Mouse (Mus musculus): ENCODE data around the gene Olfr819. TPM values are rescaled to one million over a fixed set of nuclear protein-coding genes. Genes with fewer than 3 reads are reported as not detected.

The Olfr819 gene
- not detected for polyA plus RNA-seq (2015; fragmentation: Illumina TruSeq; extraction: RNeasy Lipid Tissue Mini Kit (QIAGEN cat#74804); ENCODE audit: low read depth, low replicate concordance)

GRCm38 (mm10) chr10:129967166-129967565 lies at the start of gene Olfr819:
Gene Olfr819 (minus strand): TSS chr10:129967266.

GRCm38 (mm10) chr10:130012321-130012720 lies 45.3 kb upstream of the Olfr819 start, which contains the start of gene Olfr820:
Gene Olfr820 (plus strand): TSS chr10:130012621.

GRCm38 (mm10) chr10:129984962-129985361 lies 17.9 kb upstream of the Olfr819 start, which contains the start of gene Gm10310:
Gene Gm10310 (minus strand): TSS chr10:129985062.

GRCm38 (mm10) chr10:129976040-129976439 lies 9.0 kb upstream of the Olfr819 start, which contains the start of gene Olfr247:
Gene Olfr247 (minus strand): TSS chr10:129976140.

GRCm38 (mm10) chr10:129949000-129949399 lies 18.1 kb downstream of the Olfr819 start, which contains the start of gene Olfr818:
Gene Olfr818 (minus strand): TSS chr10:129949100.

GRCm38 (mm10) chr10:129915497-129915896 lies 51.6 kb downstream of the Olfr819 start, which contains the start of gene Olfr816:
Gene Olfr816 (minus strand): TSS chr10:129915597.

Other genes with a start within 250 kb of the Olfr819 start
- gene Olfr805, start 237.9 kb downstream of the Olfr819 start, polyA plus RNA-seq (2015; fragmentation: Illumina TruSeq; extraction: RNeasy Lipid Tissue Mini Kit (QIAGEN cat#74804); ENCODE audit: low read depth, low replicate concordance): not detected
- gene Olfr806, start 225.3 kb downstream of the Olfr819 start, polyA plus RNA-seq (2015; fragmentation: Illumina TruSeq; extraction: RNeasy Lipid Tissue Mini Kit (QIAGEN cat#74804); ENCODE audit: low read depth, low replicate concordance): not detected
- gene Olfr807, start 209.5 kb downstream of the Olfr819 start, polyA plus RNA-seq (2015; fragmentation: Illumina TruSeq; extraction: RNeasy Lipid Tissue Mini Kit (QIAGEN cat#74804); ENCODE audit: low read depth, low replicate concordance): not detected
- gene Olfr808, start 201.8 kb downstream of the Olfr819 start, polyA plus RNA-seq (2015; fragmentation: Illumina TruSeq; extraction: RNeasy Lipid Tissue Mini Kit (QIAGEN cat#74804); ENCODE audit: low read depth, low replicate concordance): not detected
- not detected for gene Olfr809, start 192.6 kb downstream of the Olfr819 start, polyA plus RNA-seq (2015; fragmentation: Illumina TruSeq; extraction: RNeasy Lipid Tissue Mini Kit (QIAGEN cat#74804); ENCODE audit: low read depth, low replicate concordance)
- gene Olfr810, start 172.3 kb downstream of the Olfr819 start, polyA plus RNA-seq (2015; fragmentation: Illumina TruSeq; extraction: RNeasy Lipid Tissue Mini Kit (QIAGEN cat#74804); ENCODE audit: low read depth, low replicate concordance): not detected
- gene Olfr811, start 162.9 kb downstream of the Olfr819 start, polyA plus RNA-seq (2015; fragmentation: Illumina TruSeq; extraction: RNeasy Lipid Tissue Mini Kit (QIAGEN cat#74804); ENCODE audit: low read depth, low replicate concordance): not detected
- not detected for gene Olfr812, start 121.2 kb downstream of the Olfr819 start, polyA plus RNA-seq (2015; fragmentation: Illumina TruSeq; extraction: RNeasy Lipid Tissue Mini Kit (QIAGEN cat#74804); ENCODE audit: low read depth, low replicate concordance)
- not detected for gene Olfr813, start 111.9 kb downstream of the Olfr819 start, polyA plus RNA-seq (2015; fragmentation: Illumina TruSeq; extraction: RNeasy Lipid Tissue Mini Kit (QIAGEN cat#74804); ENCODE audit: low read depth, low replicate concordance)
- not detected for gene Olfr814, start 87.4 kb downstream of the Olfr819 start, polyA plus RNA-seq (2015; fragmentation: Illumina TruSeq; extraction: RNeasy Lipid Tissue Mini Kit (QIAGEN cat#74804); ENCODE audit: low read depth, low replicate concordance)
- gene Olfr815, start 61.4 kb downstream of the Olfr819 start, polyA plus RNA-seq (2015; fragmentation: Illumina TruSeq; extraction: RNeasy Lipid Tissue Mini Kit (QIAGEN cat#74804); ENCODE audit: low read depth, low replicate concordance): not detected
- gene Olfr816, start 51.7 kb downstream of the Olfr819 start, polyA plus RNA-seq (2015; fragmentation: Illumina TruSeq; extraction: RNeasy Lipid Tissue Mini Kit (QIAGEN cat#74804); ENCODE audit: low read depth, low replicate concordance): not detected
- gene Olfr818, start 18.2 kb downstream of the Olfr819 start, polyA plus RNA-seq (2015; fragmentation: Illumina TruSeq; extraction: RNeasy Lipid Tissue Mini Kit (QIAGEN cat#74804); ENCODE audit: low read depth, low replicate concordance): not detected
- not detected for gene Olfr247, start 8.9 kb upstream of the Olfr819 start, polyA plus RNA-seq (2015; fragmentation: Illumina TruSeq; extraction: RNeasy Lipid Tissue Mini Kit (QIAGEN cat#74804); ENCODE audit: low read depth, low replicate concordance)
- gene Gm10310, start 17.8 kb upstream of the Olfr819 start, polyA plus RNA-seq (2015; fragmentation: Illumina TruSeq; extraction: RNeasy Lipid Tissue Mini Kit (QIAGEN cat#74804); ENCODE audit: low read depth, low replicate concordance): not detected
- not detected for gene Olfr820, start 45.4 kb upstream of the Olfr819 start, polyA plus RNA-seq (2015; fragmentation: Illumina TruSeq; extraction: RNeasy Lipid Tissue Mini Kit (QIAGEN cat#74804); ENCODE audit: low read depth, low replicate concordance)
- gene Olfr821, start 63.1 kb upstream of the Olfr819 start, polyA plus RNA-seq (2015; fragmentation: Illumina TruSeq; extraction: RNeasy Lipid Tissue Mini Kit (QIAGEN cat#74804); ENCODE audit: low read depth, low replicate concordance): not detected
- not detected for gene Olfr822, start 103.9 kb upstream of the Olfr819 start, polyA plus RNA-seq (2015; fragmentation: Illumina TruSeq; extraction: RNeasy Lipid Tissue Mini Kit (QIAGEN cat#74804); ENCODE audit: low read depth, low replicate concordance)
- gene Olfr823, start 148.1 kb upstream of the Olfr819 start, polyA plus RNA-seq (2015; fragmentation: Illumina TruSeq; extraction: RNeasy Lipid Tissue Mini Kit (QIAGEN cat#74804); ENCODE audit: low read depth, low replicate concordance): not detected
- gene Olfr824, start 162.7 kb upstream of the Olfr819 start, polyA plus RNA-seq (2015; fragmentation: Illumina TruSeq; extraction: RNeasy Lipid Tissue Mini Kit (QIAGEN cat#74804); ENCODE audit: low read depth, low replicate concordance): not detected
- not detected for gene Olfr825, start 199.5 kb upstream of the Olfr819 start, polyA plus RNA-seq (2015; fragmentation: Illumina TruSeq; extraction: RNeasy Lipid Tissue Mini Kit (QIAGEN cat#74804); ENCODE audit: low read depth, low replicate concordance)
- gene Olfr826, start 216.9 kb upstream of the Olfr819 start, polyA plus RNA-seq (2015; fragmentation: Illumina TruSeq; extraction: RNeasy Lipid Tissue Mini Kit (QIAGEN cat#74804); ENCODE audit: low read depth, low replicate concordance): not detected
- not detected for gene Olfr827, start 247.1 kb upstream of the Olfr819 start, polyA plus RNA-seq (2015; fragmentation: Illumina TruSeq; extraction: RNeasy Lipid Tissue Mini Kit (QIAGEN cat#74804); ENCODE audit: low read depth, low replicate concordance)